Mouse (Mus musculus): Measurements from ENCODE around the gene Tas2r113. TPM values are rescaled to one million over a fixed set of nuclear protein-coding genes. Genes with fewer than 3 reads are reported as not detected.
"Not testable (repeated sequence)": the region's sequence is repeated elsewhere in the genome, so short reads cannot be mapped to it uniquely, and the experiment has no call there.

Tas2r113 gene
- polyA plus RNA-seq (2015; fragmentation: Nextera tagmentation; extraction: Ambion mirVana) = not detected in 2 replicates

GRCm38 (mm10) chr6:132892711-132893110, at the start of gene Tas2r113:
Gene Tas2r113 (plus strand): TSS chr6:132893011.
- Histone ChIP-seq H3K4me3 (no peak within 1 kb of the TSS), H3K27me3 (no peaks in the 10 kb centered on the region), H3K27ac (no peak within 1 kb of the TSS), H3K4me2 (replicated peaks) (no peak within 1 kb of the TSS), H3K9ac (no peak within 1 kb of the TSS), H3K36me3 (no peaks in the 10 kb centered on the region), H3K4me1 (no peaks in the 10 kb centered on the region), H3K9me3 (no peaks in the 10 kb centered on the region)
- 67% methylated on average over 1 of the region's 1 CpGs for WGBS
- no peak for ATAC-seq (ENCODE audit: low FRiP score, low read depth)

GRCm38 (mm10) chr6:132846842-132847241, 46.0 kb upstream of the Tas2r113 start, which contains the start of gene Tas2r123:
Gene Tas2r123 (plus strand): TSS chr6:132847142.
- Histone ChIP-seq H3K4me2 (replicated peaks) (no peak within 1 kb of the TSS), H3K36me3 (no peaks in the 10 kb centered on the region), H3K4me3 (no peak within 1 kb of the TSS), H3K9me3 (no peaks in the 10 kb centered on the region), H3K9ac (no peak within 1 kb of the TSS), H3K4me1 (no peaks in the 10 kb centered on the region), H3K27ac (no peak within 1 kb of the TSS), H3K27me3 (no peaks in the 10 kb centered on the region)
- 89% methylated on average over 1 of the region's 1 CpGs for WGBS
- ATAC-seq (ENCODE audit: low FRiP score, low read depth) = no peak

GRCm38 (mm10) chr6:132855138-132855537, 37.7 kb upstream of the Tas2r113 start, which contains the start of gene Tas2r116:
Gene Tas2r116 (plus strand): TSS chr6:132855438.
- no peak within 1 kb of the TSS for H3K27ac ChIP-seq
- ATAC-seq (ENCODE audit: low FRiP score, low read depth) = no peak
- H3K27me3 ChIP-seq = no peaks in the 10 kb centered on the region
- H3K9ac ChIP-seq = no peak within 1 kb of the TSS
- WGBS = 90% methylated on average over 1 of the region's 1 CpGs
- H3K4me1 ChIP-seq = no peaks in the 10 kb centered on the region
- no peaks in the 10 kb centered on the region for H3K9me3 ChIP-seq
- H3K36me3 ChIP-seq = no peaks in the 10 kb centered on the region
- H3K4me3 ChIP-seq = no peak within 1 kb of the TSS
- H3K4me2 ChIP-seq (replicated peaks) = no peak within 1 kb of the TSS

- H3K4me2 ChIP-seq (replicated peaks) = no peak within 1 kb of the TSS
- H3K9ac ChIP-seq = no peak within 1 kb of the TSS
- no peaks in the 10 kb centered on the region for H3K36me3 ChIP-seq
- no peak within 1 kb of the TSS for H3K27ac ChIP-seq
- H3K9me3 ChIP-seq = no peaks in the 10 kb centered on the region
- H3K4me1 ChIP-seq = no peaks in the 10 kb centered on the region
- no peak within 1 kb of the TSS for H3K4me3 ChIP-seq
- H3K27me3 ChIP-seq = no peaks in the 10 kb centered on the region
- no peak for ATAC-seq (ENCODE audit: low FRiP score, low read depth)
Measured at GRCm38 (mm10) chr6:132867708-132868107, 25.1 kb upstream of the Tas2r113 start, which contains the start of gene Tas2r110. Gene Tas2r110 (plus strand): TSS chr6:132868008.

GRCm38 (mm10) chr6:132909351-132909750, 16.5 kb downstream of the Tas2r113 start, which contains the start of gene Tas2r125:
Gene Tas2r125 (plus strand): TSS chr6:132909651.
- Histone ChIP-seq H3K9ac (no peak within 1 kb of the TSS), H3K4me1 (no peaks in the 10 kb centered on the region), H3K4me3 (no peak within 1 kb of the TSS), H3K36me3 (no peaks in the 10 kb centered on the region), H3K9me3 (no peaks in the 10 kb centered on the region), H3K4me2 (replicated peaks) (no peak within 1 kb of the TSS), H3K27me3 (no peaks in the 10 kb centered on the region), H3K27ac (no peak within 1 kb of the TSS)
- WGBS = 86% methylated on average over 3 of the region's 3 CpGs
- ATAC-seq (ENCODE audit: low FRiP score, low read depth) = no peak

- not testable (repeated sequence) for H3K27ac ChIP-seq; H3K9me3 ChIP-seq; H3K4me3 ChIP-seq; H3K4me1 ChIP-seq; H3K9ac ChIP-seq; ATAC-seq (ENCODE audit: low FRiP score, low read depth); H3K4me2 ChIP-seq (replicated peaks); H3K27me3 ChIP-seq; H3K36me3 ChIP-seq
Measured at GRCm38 (mm10) chr6:132941376-132941775, 48.6 kb downstream of the Tas2r113 start.

Other genes with a start within 250 kb of the Tas2r113 start
- gene A630073D07Rik, start 241.5 kb upstream of the Tas2r113 start, polyA plus RNA-seq (2015; fragmentation: Nextera tagmentation; extraction: Ambion mirVana) = not detected in 2 replicates
- gene Tas2r120, start 236.1 kb upstream of the Tas2r113 start, polyA plus RNA-seq (2015; fragmentation: Nextera tagmentation; extraction: Ambion mirVana) = not detected in 2 replicates
- gene Tas2r121, start 192.0 kb upstream of the Tas2r113 start, polyA plus RNA-seq (2015; fragmentation: Nextera tagmentation; extraction: Ambion mirVana) = not detected in 2 replicates
- not detected in 2 replicates for gene Tas2r122, start 181.1 kb upstream of the Tas2r113 start, polyA plus RNA-seq (2015; fragmentation: Nextera tagmentation; extraction: Ambion mirVana)
- not detected in 2 replicates for gene Tas2r115, start 155.0 kb upstream of the Tas2r113 start, polyA plus RNA-seq (2015; fragmentation: Nextera tagmentation; extraction: Ambion mirVana)
- not detected in 2 replicates for gene Tas2r124, start 138.3 kb upstream of the Tas2r113 start, polyA plus RNA-seq (2015; fragmentation: Nextera tagmentation; extraction: Ambion mirVana)
- not detected in 2 replicates for gene Tas2r102, start 130.9 kb upstream of the Tas2r113 start, polyA plus RNA-seq (2015; fragmentation: Nextera tagmentation; extraction: Ambion mirVana)
- not detected in 2 replicates for gene Tas2r136, start 114.8 kb upstream of the Tas2r113 start, polyA plus RNA-seq (2015; fragmentation: Nextera tagmentation; extraction: Ambion mirVana)
- not detected in 2 replicates for gene Tas2r117, start 90.2 kb upstream of the Tas2r113 start, polyA plus RNA-seq (2015; fragmentation: Nextera tagmentation; extraction: Ambion mirVana)
- gene Tas2r123, start 45.9 kb upstream of the Tas2r113 start, polyA plus RNA-seq (2015; fragmentation: Nextera tagmentation; extraction: Ambion mirVana) = not detected in 2 replicates
- not detected in 2 replicates for gene Tas2r116, start 37.6 kb upstream of the Tas2r113 start, polyA plus RNA-seq (2015; fragmentation: Nextera tagmentation; extraction: Ambion mirVana)
- gene Tas2r110, start 25.0 kb upstream of the Tas2r113 start, polyA plus RNA-seq (2015; fragmentation: Nextera tagmentation; extraction: Ambion mirVana) = not detected in 2 replicates
- not detected in 2 replicates for gene Tas2r125, start 16.6 kb downstream of the Tas2r113 start, polyA plus RNA-seq (2015; fragmentation: Nextera tagmentation; extraction: Ambion mirVana)
- not detected in 2 replicates for gene Tas2r129, start 58.1 kb downstream of the Tas2r113 start, polyA plus RNA-seq (2015; fragmentation: Nextera tagmentation; extraction: Ambion mirVana)
- not detected in 2 replicates for gene Tas2r131, start 64.9 kb downstream of the Tas2r113 start, polyA plus RNA-seq (2015; fragmentation: Nextera tagmentation; extraction: Ambion mirVana)
- not detected in 2 replicates for gene Tas2r109, start 88.0 kb downstream of the Tas2r113 start, polyA plus RNA-seq (2015; fragmentation: Nextera tagmentation; extraction: Ambion mirVana)
- gene Tas2r103, start 144.1 kb downstream of the Tas2r113 start, polyA plus RNA-seq (2015; fragmentation: Nextera tagmentation; extraction: Ambion mirVana) = not detected in 2 replicates
- not detected in 2 replicates for gene Tas2r140, start 162.8 kb downstream of the Tas2r113 start, polyA plus RNA-seq (2015; fragmentation: Nextera tagmentation; extraction: Ambion mirVana)
- 103 and 115 TPM in 2 replicates for gene Smim10l1, start 211.9 kb downstream of the Tas2r113 start, polyA plus RNA-seq (2015; fragmentation: Nextera tagmentation; extraction: Ambion mirVana)